Mouse (Mus musculus): ENCODE measurements around the gene Stom.
A peak's percentile ranks its signal among the peaks of the same experiment; 100 is the strongest.

Gene Stom

DNA sequence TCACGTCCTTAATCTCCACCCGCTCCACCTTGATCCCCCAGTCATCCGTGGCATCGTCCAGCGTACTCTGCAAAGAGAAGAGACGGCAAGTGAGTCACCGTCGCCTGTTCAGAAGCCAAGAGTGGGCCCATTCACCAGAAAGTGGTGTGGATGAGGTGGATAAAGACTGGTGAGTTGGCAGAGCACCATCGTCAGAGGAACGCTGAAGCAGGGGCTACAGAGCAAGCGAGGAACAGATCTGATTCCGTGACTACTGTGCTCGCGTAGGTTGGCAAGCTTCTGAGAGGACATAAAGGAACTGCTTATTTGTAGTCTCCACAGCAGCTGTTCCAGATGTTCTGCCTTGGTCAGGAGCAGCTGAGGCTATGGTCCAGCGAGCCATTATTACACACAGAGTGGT is 16.4 kb downstream of the Stom start:
- no peak for DNase-seq (ENCODE audit: low read depth, low spot score)

DNA sequence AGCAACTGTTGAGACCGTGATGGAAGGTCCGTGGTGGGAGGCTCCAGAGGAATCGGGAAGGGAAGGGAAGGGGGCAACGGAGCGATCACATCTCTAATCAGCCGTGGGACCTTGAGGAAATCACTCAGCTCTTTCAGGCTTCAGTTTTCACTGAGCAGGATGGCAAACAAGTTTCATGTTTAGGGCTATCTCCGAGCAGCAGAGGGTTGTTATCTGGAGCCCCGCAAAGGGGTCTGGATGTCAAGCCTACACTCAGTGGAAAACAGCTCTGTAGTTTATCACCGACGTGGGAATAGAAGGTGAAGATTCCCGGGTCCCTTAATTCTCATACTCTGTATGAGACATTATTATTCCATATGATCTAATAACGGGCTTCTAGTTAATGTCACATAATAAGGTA is 18.4 kb downstream of the Stom start:
- no peak for DNase-seq (ENCODE audit: low read depth, low spot score)

DNA sequence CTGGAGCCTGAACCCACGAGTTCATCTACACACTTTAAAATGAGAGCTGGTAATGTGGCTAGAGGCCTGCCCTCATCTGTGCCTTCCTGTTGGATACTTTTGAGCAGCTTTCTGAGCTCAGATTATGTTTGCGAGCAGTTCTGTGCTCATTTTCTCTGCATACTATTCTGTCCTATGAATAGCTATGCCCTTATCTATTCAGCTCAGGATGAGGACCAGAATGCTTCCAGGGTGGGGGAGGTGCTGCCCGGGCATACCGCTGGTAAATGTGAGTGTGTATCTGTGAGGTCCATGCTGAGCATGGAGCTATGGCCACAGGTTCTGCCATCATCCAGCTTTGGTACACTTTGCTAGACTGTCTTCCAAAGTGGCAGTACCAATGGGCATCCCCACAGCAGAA is 19.2 kb downstream of the Stom start:
- no peak for DNase-seq (ENCODE audit: low read depth, low spot score)

DNA sequence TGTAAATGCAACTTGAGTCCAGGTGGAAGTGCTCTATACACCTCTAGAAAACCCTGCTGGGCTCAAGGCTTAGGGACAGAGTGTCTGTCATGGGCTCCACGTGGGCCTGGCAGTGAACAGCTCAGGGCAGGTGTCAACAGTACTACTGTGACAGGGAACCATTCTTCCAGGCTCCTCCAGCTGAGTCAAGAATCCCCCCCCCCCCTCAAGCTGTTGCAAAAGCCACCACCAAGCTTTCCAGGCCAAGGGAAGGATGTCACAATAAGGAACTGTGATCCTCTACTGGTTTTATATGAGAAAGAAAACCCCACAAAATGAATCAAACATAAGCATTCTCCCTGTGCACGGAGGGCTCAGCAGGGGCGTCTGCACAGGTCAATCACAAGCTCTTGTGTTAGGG is 22.5 kb downstream of the Stom start:
- DNase-seq (ENCODE audit: low read depth, low spot score) = no peak

DNA sequence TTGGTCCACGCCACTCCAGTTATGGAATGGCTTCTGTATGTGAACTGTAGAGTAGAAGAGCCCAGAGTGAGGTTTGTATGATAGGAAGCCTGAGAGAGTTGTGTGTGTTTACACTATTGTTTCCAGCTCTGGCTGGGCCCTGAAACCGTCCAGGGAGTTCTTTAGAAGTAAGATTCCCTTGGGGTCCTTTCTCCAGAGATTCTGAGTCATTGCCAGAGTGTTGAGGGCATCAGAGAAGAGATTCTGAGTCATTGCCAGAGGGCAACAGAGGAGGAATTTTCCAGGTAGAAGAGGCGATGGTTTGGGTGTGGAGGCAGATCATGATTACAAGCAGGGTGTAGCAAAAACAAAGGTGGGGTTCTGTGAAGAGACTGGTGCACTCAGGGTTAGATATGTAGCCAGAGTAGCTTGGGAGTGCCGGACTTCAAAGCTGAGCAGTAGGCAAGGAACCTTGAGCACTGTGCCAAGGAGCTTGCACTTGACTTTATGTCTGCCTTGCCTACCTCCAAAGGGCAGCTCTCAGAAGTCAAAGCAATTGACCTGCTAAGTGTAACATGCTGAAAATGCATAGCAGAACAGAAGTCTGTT is 26.8 kb downstream of the Stom start:
- DNase-seq (ENCODE audit: low read depth, low spot score) = no peak

DNA sequence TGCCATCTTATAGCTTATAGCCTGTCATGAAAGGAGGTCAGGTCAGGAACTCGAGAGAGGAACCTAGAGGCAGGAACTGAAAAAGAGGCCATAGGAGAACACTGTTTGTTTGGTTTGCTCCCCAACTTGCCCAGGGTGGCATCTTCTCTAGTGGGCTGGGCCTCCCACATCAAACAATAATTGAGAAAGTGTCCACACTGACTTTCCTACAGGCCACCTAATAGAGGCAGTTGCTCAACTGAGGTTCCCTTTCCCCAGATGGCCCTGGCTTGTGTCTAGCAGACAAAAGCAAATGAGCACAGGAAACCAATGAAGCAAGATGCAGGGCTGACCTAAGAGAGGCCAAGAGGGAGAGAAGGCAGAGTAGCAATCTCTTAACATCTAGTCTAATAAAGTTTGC is 28.6 kb downstream of the Stom start:
- no peak for DNase-seq (ENCODE audit: low read depth, low spot score)

DNA sequence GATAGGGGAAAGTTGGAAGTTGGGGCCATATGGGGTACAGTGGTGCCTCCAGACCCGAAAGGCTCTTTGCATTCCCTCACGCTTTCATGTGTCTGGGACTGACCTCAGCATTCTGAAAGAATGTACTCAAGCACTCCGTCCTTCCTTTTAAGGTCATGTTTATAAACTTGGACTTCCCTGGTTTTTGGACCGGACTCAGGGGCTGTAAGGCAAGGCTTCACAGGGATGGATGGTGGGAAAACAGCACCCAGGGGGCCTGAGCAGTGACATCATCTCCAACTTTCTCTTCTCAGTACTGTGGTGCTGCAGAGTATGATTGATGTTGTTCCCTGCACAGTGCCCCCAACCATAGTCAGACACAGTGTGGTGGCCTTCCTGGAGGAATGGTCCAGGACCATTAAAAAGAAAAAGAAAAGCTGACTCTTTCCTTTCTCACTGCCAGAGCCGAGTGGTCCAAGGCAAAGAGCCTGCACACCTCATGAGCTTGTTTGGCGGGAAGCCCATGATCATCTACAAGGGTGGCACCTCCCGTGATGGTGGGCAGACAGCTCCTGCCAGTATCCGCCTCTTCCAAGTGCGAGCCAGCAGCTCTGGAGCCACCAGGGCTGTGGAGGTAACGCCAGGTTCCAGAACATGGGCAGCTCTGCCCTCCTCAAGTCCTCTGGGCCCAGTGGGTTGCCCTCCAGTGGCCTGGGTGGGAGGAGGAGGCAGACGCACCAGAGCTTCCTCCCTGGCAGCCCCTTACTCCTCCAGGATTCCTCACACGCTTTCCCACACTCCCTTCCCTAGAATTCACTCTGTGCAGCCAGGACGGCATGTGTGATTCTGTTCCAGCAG is 34.5 kb downstream of the Stom start:
- DNase-seq (ENCODE audit: low read depth, low spot score) = no peak

DNA sequence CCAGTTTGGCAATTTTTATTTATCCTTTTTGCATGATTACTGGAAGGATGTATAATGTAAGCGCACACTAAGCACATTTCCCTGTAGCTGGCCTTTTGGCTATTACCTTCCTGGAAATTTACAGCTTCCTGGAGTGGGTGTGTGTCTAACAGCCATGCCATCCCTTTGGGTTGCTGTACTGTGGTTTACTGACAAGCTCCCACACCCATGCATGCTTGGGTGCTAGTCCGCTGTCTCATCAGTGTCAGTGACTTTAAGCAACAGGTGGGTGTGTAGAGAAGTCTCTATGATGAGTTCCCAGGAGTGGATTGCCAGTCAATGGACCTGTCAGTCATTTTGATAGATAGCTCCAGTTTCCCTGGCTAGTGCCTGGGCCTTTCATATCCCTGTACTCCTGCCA is 37.3 kb downstream of the Stom start:
- DNase-seq (ENCODE audit: low read depth, low spot score) = no peak

DNA sequence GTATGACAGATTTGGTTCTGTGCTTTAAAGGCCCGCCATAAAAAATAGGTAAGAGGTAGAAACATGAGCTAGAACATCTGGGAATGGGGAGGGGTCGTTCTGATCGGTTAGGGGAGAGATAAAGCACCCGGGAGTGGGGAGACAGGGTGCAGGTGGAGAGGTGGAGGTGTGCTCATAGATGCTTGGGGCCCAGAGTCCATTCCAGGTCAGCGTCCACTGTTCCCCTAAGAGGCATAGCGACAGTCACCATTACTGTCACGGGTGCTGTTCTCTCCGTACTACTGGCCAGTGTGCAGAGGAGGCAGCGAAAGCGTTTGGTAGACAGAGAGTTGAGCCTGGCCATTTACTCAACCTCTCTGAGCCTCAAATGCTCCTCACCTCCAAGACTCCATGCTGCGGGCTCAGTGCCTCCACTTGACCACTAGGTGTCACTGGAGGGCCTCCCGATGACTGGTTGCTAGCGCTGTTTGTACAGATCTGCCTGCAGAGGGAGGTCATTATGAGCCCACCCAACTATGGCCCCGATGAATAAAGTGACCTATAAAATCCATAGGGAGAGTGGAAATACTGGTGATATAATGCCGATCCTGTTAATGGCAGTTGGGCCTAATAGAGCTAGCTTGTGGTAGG is 39.0 kb downstream of the Stom start:
- DNase-seq (ENCODE audit: low read depth, low spot score) = peak; percentile 56

DNA sequence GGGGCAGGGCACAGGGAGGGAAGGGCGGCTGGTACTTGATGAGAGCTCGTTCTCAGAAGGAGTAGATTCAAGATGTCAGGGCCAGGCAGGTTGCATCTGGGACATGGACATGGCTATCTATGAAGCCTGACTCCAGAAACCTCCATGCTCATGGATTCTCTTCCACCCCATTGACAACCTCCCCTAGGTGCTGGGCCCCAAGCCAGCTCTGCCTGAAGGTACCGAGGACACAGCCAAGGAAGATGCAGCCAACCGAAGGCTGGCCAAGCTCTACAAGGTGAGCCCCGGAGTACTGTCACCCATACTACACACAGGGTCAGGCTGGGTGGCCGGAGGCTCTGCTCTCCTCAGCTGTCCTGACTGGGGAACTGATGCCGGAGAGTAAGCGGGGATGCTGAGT is 43.5 kb downstream of the Stom start:
- no peak for DNase-seq (ENCODE audit: low read depth, low spot score)

DNA sequence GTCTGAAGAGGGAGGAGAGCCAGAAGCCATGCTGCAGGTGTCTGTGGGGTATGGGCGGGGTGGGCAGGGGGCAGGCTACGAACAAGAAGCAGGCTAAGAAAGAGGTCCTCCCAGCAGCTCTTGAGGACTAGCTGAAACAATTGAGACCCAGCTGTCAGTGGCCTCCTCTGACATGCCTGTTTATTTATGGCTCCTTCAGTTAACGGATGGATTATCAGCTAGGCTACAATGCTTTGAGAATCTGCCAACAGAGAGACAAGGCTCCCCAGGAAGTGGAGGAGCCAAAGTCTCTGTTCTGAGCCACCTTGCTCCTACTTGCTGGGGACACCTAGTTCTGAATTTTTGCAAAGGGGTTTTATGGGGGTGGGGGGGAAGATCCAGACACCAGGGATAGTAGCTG is 44.1 kb downstream of the Stom start:
- DNase-seq (ENCODE audit: low read depth, low spot score) = no peak

DNA sequence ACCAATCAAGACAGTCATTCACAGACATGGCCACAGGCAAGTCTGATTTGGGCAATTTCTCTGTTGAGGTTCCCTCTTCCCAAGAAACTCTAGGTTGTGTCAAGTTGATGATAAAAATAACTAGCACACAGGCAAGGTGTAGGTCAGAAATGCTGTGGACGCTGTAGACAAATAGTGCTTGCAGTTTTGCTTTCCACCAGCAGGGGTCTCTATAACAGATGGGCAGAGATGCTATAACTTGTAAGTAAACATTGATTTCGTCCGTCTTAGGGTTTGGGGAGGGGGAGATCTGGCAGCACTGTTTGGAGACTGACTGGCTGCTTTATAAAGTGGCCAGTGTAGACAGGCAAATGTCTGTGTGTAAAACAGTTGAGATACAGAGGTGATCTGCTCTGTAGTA is 44.9 kb downstream of the Stom start:
- DNase-seq (ENCODE audit: low read depth, low spot score) = no peak

DNA sequence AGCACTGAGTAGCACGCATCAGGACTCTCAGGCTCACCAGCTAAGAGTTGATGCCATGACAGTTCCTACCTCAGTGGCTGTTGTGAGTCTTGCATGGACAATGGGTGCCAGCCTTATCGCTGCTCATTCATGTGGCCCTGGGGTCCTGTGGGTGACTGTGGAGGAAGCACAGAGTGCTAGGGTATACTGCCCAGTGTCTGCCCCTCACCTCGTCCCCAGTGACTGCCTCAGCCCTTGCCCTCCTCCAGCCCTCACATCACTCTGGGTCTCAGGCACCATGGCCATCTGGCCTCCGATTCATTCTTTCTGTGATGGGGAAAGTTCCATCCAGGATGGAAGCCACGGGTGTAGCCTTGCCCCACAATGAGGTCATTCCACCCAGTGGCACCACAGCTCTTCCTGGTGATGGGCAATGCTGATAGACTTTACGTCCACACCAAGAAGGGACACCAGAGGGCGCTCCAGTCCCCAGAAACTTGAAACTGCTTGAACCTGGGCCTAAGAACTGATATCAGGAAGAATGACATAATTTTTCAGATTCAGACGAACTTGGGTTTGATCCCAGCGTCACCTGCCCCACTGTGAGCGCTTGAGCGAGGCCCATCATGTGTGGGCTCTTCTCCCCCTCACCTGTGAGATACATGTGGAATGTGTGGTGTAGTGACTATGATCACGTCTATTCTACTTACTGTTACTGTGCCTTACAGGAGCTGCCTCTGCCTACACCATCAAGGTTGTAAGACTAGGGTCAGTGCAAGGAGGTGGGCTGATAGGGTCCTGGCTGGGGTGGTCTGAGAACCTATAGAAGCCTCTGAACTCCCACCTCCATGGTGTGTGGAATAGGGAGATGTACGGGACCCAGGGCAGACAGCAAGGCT is 47.8 kb downstream of the Stom start:
- DNase-seq (ENCODE audit: low read depth, low spot score) = no peak

DNA sequence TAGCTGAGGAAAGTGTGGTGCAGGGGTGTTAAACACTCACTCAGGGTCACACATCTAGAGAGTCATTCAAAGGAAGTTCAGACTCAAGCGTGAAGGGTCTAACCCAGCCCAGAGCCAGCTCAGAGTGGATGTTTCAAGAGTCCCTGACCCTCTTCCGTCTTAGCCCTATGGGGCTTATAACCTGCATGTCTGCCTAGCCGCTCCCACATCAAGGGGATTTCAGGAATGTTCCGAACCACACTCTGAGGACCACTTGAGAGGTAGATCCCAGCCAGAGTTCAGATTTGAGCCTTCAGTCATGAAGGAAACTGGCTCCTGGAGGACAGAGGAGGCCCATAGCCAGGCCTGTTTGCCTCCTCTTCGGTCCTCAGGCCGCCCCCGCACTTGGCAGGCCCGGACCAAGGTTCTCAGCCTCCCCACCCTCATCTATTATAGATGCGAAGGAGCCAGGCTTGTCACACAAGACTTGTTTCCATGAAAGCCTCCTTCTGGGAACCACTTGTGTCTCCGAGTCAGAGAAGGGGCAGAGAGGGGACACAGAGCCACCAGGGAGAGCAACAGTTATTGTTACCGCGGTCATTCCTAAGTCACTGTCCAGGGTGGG is 49.7 kb downstream of the Stom start:
- no peak for DNase-seq (ENCODE audit: low read depth, low spot score)

DNA sequence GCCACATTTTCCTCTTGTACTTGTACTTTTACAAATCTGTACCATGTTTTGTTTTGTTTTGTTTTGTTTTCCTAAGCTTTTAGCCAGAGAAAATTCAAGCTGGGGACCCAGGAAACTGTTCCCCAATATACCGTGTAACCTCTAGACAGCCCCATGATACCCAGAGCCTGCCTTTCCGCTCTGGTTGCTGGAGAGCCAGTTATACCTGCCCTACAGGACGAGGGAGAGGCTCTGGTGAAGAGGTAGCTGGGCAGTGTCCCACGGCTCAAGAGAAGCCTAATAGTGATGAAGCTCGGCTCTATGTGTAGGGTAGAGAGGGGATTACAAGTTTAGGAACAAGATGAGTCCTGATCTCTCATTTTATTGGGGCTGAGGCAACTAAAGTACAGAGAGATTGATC is 51.6 kb downstream of the Stom start:
- no peak for DNase-seq (ENCODE audit: low read depth, low spot score)

DNA sequence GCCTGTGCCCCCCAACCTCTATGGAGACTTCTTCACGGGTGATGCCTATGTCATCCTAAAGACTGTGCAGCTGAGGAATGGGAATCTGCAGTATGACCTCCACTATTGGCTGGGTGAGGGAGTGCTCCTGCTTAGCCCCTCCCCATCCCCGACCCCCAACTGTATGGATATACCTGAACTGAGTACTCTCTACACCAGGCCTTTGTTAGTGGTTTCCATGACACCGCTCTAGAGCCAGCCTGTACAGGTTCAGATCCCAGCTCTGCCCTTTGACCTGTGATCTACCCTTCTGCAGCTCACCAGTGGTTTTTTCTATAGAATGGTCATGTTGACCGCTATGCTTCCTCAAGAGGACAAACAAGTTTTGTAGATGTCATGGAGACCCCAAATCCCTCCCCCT is 52.8 kb downstream of the Stom start:
- no peak for DNase-seq (ENCODE audit: low read depth, low spot score)

DNA sequence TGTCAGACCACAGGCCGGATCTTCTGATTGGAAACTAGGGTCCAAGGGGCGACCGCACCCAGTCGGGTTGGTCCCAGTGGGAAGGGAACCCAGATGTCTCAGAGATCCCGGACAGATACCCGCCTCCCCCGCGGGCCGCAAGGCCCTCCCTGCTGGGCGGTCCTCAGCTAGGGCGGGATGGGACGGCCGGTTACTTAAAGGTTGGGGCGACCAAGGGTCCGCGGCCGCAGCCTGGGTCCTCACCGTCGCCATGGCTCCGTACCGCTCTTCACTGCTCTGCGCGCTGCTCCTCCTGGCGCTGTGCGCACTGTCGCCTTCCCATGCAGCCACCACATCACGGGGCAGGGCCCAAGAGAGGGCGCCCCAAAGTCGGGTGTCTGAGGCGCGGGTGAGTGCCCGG is 54.6 kb downstream of the Stom start:
- DNase-seq (ENCODE audit: low read depth, low spot score) = no peak

DNA sequence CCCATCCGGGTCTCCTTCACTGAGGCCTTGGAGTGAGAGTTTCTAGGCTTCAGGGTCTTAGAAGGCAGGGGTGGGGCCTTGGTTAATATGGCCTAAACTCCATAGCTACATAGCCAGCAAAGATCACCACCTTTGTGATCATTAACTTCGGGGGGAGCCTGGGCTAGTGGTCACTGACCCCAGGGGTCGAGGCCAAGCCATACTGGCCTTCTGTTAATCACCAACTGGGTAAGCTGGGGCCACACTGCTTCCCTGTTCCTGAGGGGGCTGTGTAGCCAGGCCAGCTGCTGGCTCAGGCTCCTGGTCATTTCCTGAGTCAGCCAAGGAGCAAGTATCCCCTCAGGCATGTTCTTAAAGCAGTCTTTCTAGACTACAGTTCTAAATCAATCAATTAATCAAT is 56.8 kb downstream of the Stom start:
- no peak for DNase-seq (ENCODE audit: low read depth, low spot score)

DNA sequence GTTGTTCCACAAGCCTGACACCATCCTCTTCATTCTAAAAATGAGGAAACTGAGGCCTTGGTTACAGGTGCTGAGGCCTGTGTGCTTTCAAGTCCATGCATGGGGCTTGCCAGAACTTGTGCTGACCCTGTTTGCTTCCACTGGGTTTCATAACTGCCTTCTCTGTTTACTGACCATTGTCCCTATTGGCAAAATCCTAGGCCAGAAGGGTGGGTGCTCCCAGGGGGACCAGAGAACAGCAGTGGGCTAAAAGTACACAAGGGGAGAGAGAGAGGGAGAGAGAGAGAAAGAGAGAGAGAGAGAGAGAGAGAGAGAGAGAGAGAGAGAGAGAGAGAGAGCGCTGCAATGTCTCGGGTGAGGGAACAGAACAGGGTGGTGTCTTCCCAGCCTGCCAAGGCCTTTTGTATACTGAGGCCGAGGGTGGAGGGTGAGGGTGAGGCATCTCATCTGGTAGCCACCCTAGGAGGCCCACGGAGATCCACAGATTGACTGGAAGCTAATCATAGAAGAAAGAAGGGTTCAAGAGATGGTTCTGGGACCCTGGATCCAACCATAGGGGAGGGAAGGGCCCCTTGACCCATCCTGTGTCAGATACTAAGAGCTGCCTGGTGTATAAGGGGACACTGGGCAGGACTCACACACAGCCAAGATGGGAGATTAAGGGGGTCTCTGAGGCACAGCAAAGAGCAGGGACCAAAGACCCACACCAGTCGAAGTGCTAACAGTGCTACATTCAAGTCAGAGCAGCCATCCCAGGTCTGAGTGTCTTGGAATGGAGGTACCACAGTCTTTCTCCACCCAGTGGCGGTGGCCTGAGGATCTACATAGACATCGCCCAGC is 58.2 kb downstream of the Stom start:
- DNase-seq (ENCODE audit: low read depth, low spot score) = no peak

DNA sequence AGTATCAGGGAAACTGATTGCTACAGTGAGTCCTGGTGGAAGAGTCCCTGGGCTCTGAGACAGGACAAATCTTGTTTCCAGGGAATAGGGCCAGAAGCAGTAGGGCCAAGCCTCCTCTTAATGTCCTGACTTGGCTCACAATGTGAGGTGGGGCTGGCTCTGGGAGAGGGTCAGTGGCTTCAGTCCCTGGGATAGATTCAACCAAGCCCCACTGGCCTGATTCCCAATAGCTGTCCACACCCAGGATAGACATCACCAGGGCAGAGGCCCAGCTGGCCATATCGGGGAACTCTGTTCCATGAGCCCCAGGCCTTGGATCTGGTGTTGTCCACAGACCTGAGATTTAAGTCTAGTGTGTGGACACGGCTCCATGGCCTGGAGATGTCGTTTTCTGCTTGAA is 59.1 kb downstream of the Stom start:
- no peak for DNase-seq (ENCODE audit: low read depth, low spot score)

DNA sequence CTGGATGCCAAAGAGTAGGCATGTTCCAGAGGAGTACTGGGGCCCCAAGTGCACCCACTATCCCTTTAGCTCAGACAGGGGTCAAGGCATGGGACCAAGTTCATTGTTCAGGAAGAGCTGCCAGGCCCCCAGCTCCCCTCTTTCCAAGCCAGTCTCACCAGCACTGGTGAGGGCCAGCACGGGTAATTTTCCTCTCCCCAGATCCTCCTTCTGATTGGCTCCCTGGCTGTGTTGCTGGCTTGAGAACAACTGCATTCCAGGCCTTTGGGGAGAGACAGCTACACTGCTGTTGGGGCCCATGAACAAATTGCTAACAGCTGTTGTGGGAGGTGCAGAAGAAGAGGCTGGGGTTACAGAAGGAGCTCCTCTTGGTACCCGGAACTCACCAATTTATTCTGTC is 63.2 kb downstream of the Stom start:
- DNase-seq (ENCODE audit: low read depth, low spot score) = no peak

Data from WW6 (cell line).